Mouse (Mus musculus): ENCODE measurements around the gene Zg16.
"Not testable (repeated sequence)": the region's sequence is repeated elsewhere in the genome, so short reads cannot be mapped to it uniquely, and the experiment has no call there.

The Zg16 gene

GRCm38 (mm10) chr7:127103960-127104359, 16.8 kb upstream of the Zg16 start:
- peak; percentile 45 to 48 for DNase-seq

DNA sequence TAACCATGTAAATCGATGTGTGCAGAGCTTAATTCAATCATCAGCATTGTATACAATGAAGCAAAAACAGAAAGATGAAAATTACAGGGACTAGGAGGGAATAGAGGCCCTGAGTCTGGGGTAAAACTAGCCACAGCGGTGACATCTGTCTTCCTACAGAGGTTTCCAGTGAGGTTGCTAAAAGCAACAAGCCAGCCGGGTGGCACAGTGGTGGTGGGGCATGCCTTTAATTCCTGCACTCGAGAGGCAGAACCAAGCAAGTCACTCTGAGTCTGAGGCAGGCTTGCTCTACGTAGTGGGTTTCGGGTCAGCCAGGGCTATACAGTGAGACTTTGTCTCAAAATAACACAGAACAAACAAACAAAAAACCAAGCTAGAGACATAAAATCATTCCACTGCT, 15.0 kb upstream of the Zg16 start:
- DNase-seq, result no peak

- DNase-seq, result peak; percentile 32 to 52
Measured at GRCm38 (mm10) chr7:127101451-127102016, 14.4 kb upstream of the Zg16 start.

GRCm38 (mm10) chr7:127099528-127099927, 12.4 kb upstream of the Zg16 start:
- no peak for DNase-seq

DNA sequence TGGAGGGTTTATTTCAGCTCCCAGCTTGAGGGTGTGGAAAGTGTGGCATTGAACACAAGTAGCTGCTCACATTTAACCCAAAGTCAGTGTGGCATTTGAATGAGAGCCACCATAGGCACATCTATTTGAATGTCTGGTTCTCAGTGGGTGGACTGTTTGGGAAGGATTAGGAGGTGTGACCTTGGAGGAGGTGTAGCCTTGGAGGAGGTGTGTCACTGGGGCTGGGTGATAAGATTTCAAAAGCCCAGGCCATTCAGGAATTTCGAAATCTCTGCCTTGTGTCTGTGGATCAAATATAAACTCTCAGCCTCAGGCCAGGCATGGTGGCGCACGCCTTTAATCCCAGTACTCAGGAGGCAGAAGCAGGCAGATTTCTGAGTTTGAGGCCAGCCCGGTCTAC, 11.8 kb upstream of the Zg16 start:
- no peak for DNase-seq

DNA sequence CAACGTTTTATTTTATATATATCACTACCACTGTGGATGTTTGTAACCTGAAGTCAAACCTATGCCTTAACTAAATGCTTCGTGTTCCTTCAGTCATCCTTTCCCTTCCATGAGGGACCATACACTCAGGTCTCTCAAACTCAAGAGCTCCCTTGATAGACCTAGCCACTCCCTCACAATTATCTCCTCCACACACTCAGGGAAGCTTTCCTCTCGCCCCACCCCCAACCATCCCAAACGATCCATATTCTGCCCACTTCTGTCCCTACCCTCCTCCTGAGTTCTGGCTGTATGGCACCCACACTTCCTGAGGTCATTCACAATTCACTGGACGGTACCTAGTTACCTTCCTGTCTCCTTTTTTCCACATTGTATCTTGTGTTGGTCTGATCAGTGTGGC, 11.4 kb upstream of the Zg16 start:
- no peak for DNase-seq

GRCm38 (mm10) chr7:127096456-127096855, 9.3 kb upstream of the Zg16 start:
- no peak for DNase-seq

GRCm38 (mm10) chr7:127093914-127094313, 6.8 kb upstream of the Zg16 start:
- no peak for DNase-seq

GRCm38 (mm10) chr7:127091114-127091896, 4.2 kb upstream of the Zg16 start, which contains the start of gene AI467606:
Gene AI467606 (plus strand): TSS chr7:127091359.
- no peak for DNase-seq

DNA sequence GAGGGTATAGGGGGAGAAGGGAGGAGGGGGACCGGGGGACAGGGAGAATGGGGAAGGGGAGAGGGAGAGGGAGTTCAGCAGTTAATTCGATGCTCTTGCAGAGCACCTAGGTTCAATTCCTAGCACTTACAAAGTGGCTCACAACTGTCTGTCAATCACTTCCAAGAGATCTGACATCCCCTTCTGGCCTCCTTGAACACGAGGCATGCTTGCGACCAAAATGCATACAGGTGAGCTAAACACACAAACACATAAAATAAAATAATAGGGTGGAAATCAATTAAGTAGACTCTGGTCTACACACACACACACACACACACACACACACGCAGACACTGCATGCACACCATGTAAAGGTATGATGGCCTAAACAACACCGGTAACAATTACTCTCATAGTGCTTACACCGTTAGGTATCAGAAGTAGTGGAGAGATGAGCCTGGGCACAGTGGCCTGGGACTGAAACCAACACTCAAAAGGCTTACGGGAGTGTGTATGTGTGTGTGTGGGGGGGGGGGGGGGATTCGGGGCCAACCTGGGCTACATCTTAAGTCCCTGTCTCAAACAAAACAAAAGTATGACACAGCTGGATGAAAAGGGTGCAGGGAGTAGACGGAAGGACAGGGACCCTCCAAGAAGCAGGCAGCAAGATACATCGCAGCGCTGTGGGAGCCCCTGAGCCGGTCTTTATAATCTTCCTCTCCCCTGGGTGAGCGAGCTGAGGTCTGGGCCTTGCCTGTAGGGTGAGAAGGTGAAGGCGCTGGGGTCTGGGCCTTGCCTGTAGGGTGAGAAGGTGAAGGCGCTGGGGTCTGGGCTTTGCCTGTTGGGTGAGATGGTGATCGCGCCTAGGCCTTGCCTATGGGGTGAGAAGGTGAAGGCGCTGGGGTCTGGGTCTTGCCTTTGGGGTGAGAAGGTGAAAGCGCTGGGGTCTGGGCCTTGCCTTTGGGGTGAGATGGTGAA, 3.3 kb upstream of the Zg16 start:
- DNase-seq, result no peak

DNA sequence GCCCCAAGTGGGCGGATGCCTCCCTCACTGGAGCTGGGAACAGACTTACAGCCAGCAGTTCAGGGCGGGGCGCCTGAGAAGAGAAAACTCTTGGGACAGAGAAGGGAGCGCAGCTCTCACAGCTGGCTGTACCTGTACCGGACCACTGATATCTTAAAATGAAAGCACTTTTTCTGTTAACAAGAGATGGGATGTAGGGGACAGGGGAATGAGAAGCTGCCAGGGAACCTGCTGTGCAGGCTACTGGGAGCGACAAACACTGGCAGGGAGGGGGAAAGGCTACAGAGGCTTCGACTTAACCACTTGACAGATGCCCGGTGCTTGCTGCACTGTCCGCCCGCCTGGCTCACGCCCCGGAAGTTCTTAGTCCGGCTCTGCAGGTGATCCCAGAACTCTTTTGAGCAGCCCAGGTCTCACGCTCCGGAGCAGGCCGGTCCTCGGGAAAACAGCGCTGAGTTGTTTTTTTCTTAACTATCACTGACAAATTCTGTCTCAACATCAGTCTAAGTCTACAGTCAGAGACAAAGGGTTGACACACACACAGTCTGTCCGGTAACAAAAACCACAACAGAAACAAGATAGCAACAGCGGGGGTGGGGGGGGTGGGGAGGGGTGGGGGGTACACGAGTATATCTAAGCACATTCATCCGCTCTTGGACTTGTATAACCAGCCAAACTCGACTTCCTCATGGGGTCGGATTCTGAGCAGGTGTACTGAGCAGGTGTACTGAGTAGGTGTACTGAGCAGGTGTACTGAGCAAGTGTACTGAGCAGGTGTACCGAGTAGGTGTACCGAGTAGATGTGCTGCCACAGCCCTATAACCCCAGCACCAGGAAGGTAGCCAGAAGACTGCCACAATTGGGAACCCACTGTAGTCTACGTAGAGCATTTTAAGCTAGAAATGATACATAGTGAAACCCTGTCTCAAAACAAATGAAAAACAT, 2.0 kb upstream of the Zg16 start:
- peak in 1 of 2 experiments; percentile 33 for DNase-seq

DNA sequence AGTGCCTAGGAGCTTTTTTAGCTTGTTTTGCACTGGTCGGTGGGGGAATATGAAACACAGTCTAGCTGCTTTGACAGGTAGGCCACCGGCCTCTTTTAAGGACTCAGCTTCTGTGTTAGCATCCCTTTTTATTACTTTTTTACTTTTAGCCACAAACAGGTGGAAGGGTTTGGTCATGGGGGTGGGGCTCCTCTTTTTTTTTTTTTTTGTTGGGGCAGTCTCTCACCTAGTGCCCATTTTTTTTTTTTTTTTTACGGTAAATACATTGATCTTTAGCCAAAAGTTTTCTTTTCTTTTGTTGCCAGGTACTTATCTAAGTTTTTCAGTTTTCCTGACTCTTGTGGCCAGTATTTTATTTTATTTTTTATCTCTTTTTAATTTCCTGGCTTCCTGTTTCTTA, 955 bp upstream of the Zg16 start:
- no peak for DNase-seq

DNA sequence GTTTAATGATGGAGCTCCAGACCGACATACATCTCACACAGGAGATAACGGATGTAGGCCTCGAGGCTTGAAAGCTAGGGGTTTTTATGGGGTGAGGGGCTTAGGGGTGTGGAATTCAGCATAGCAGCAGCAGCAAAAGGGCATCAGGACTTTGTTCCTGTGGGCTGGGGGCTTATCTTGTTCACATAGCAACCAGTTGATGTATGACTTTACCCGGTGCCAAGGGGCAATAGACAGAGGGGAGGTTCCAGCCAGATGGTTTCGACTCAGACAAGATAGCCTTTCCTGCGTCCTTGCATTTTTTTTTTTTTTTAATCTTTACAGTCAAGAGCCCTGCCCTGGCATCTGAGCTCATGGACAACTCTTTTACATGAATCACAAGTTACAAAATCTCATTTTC, 1.4 kb downstream of the Zg16 start:
- DNase-seq, result not testable (repeated sequence)

DNA sequence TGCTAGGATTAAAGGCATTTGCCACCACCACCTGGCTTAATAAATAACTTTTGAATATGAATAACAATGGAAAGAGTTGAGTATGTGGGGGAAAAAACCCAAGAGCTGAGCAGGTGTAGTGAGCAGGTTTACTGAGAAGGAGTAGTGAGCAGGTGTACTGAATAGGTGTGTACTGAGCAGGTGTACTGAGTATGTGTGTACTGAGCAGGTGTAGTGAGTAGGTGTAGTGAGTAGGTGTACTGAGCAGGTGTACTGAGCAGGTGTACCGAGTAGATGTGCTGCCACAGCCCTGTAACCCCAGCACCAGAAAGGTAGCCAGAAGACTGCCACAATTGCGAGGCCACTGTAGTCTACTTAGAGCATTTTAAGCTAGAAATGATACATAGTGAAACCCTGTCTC, 2.3 kb downstream of the Zg16 start:
- DNase-seq, result no peak

DNA sequence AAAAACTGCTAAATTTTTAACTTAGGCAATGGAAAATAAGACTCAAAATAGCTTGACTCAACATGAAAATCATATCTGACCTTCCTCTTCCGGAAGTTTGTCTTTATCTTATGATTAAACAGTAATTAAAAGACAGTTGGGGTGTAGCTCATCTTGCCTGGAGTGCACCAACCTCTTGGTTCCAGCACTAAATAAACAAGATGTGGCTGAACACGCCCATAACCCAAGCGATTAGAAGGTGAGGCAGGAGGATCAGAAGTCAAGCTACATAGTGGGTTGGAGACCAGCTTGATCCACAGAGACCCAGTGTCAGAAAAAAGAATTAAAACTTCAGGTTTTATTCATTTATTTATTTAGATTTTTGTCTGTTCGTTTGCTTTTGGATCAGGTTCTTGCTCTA, 3.4 kb downstream of the Zg16 start:
- DNase-seq, result no peak

DNA sequence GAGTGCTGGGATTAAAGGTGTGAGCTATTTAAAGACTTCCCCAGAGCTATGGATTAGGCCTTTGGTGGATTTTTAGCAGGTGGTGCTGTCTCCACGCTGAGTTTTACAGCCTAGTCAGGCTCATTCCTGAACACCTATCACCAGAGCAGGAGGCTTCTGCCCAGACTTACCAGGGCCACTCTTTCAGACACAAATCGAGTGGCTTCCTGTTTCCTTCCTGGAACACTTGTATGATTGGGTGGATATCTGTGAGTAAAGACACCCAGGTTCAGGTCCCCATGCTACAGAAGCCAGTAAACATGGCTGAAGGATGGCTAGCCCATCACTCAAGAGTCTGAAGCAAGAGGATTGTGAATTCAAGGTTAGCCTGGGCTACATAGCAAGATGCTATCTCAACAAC, 4.1 kb downstream of the Zg16 start:
- DNase-seq, result no peak

DNA sequence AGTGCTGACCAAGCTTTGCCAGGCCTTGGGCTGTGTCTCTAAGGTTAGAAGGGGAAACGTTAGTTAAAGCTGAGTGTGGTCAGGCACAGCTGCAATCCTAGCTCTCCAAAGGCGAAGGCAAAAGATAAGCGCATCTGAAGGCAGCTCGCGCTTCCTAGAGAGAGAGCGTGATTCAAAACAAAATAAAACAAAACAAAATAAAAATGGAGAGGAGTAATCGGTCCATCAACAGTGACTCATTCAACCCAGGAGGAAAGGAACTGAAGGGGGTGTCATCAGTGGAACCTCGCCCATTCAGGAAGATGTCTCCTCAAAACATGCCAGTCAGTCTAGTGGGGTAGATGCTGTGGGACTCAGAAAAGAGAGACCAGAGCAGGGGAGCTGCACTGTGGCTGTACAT, 4.9 kb downstream of the Zg16 start:
- no peak for DNase-seq

DNA sequence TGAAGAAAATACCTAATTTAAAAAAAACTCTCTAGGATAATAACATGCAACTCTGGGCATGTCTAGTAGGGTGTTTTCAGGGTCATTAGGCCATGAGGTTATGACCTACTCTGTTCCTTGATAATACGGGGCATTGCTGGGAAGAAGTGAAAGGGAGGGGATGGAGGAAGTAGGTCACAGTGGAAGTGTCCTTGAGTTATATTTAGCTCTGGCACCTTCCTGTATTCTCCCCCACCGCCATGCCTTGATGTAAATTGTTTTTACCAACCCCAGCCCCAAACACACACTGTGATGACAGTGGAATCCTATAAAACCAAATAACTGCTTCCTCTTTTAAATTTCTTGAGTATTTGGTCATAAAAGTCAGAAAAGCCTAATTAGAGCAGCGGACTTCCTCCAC, 7.1 kb downstream of the Zg16 start:
- no peak for DNase-seq

- no peak for DNase-seq
Measured at GRCm38 (mm10) chr7:127077692-127078091, 9.4 kb downstream of the Zg16 start.

GRCm38 (mm10) chr7:127076188-127076587, 10.9 kb downstream of the Zg16 start:
- no peak for DNase-seq

DNA sequence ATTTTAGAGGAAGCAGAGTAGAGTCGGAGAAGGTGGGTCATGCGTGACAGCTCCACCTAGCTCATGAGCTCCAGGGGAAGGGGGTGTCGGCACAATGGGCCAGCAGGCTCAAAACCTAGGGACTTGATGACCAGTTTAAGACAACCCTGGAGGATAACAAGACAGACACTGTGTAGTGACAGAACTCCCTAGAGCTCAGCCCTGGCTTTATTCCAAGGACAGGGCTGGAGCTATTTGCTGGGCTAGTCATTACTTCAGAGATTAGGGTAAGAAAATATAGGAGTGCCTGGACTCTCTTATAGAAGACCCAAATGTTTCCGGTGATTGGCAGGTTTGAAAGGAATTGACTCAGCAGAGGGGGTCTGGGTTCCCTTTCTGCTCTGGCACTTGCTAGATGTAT, 13.9 kb downstream of the Zg16 start:
- DNase-seq, result peak; percentile 13 to 14

GRCm38 (mm10) chr7:127070871-127071413, 16.2 kb downstream of the Zg16 start:
- DNase-seq, result no peak

Data from cerebellum, postnatal 10 days (tissue).